Mouse (Mus musculus) cerebellum, adult 9-10 months (tissue): ENCODE results near the gene F2rl2.

Experiments used
- DNase-seq: peaks from one replicate; pipeline ENCODE4 v3.0.0; 2022

Gene F2rl2

GRCm38 (mm10) chr13:95705589-95705988 lies 8.9 kb downstream of the F2rl2 start:
- DNase-seq, result no peak

GRCm38 (mm10) chr13:95712054-95712453 lies 15.4 kb downstream of the F2rl2 start:
- DNase-seq, result no peak

GRCm38 (mm10) chr13:95712570-95713268 lies 16.1 kb downstream of the F2rl2 start:
- DNase-seq, result no peak

- no peak for DNase-seq
Measured at GRCm38 (mm10) chr13:95714271-95714975, 17.8 kb downstream of the F2rl2 start.

- DNase-seq, result no peak
Measured at GRCm38 (mm10) chr13:95715356-95715755, 18.7 kb downstream of the F2rl2 start.

GRCm38 (mm10) chr13:95719320-95720232 lies 22.9 kb downstream of the F2rl2 start:
- peak; percentile 54 for DNase-seq

- DNase-seq, result no peak
Measured at GRCm38 (mm10) chr13:95730491-95730890, 33.8 kb downstream of the F2rl2 start.

GRCm38 (mm10) chr13:95739651-95740050 lies 43.0 kb downstream of the F2rl2 start:
- DNase-seq, result no peak

GRCm38 (mm10) chr13:95741813-95742689 lies 45.4 kb downstream of the F2rl2 start:
- DNase-seq, result no peak

GRCm38 (mm10) chr13:95742881-95743466 lies 46.3 kb downstream of the F2rl2 start:
- no peak for DNase-seq

- DNase-seq, result no peak
Measured at GRCm38 (mm10) chr13:95745451-95745850, 48.8 kb downstream of the F2rl2 start.

- peak; percentile 18 for DNase-seq
Measured at GRCm38 (mm10) chr13:95746509-95746908, 49.9 kb downstream of the F2rl2 start.

GRCm38 (mm10) chr13:95747101-95747500 lies 50.4 kb downstream of the F2rl2 start:
- DNase-seq, result no peak

- DNase-seq, result no peak
Measured at GRCm38 (mm10) chr13:95747541-95747940, 50.9 kb downstream of the F2rl2 start.
